Mouse (Mus musculus) c-Kit-positive CD71-positive TER-119-positive erythroid progenitor cells, embryonic 14.5 days (primary cell): ENCODE data around the gene Kctd15.

Experiments
- DNase-seq: peaks from one replicate; pipeline ENCODE4 v3.0.0-alpha.2; 2013; ENCODE audit warnings: low spot score

Kctd15 gene

GRCm38 (mm10) chr7:34663145-34663544 is 6.6 kb upstream of the Kctd15 start:
- DNase-seq, result no peak

GRCm38 (mm10) chr7:34662227-34662626 is 5.7 kb upstream of the Kctd15 start:
- DNase-seq, result no peak

GRCm38 (mm10) chr7:34659386-34660085 is 3.0 kb upstream of the Kctd15 start:
- DNase-seq, result no peak

- DNase-seq, result no peak
Observed at GRCm38 (mm10) chr7:34655086-34655839, 1.3 kb downstream of the Kctd15 start.

GRCm38 (mm10) chr7:34654441-34655085 is 2.0 kb downstream of the Kctd15 start:
- DNase-seq, result no peak

- no peak for DNase-seq
Observed at GRCm38 (mm10) chr7:34653731-34654440, 2.6 kb downstream of the Kctd15 start.

GRCm38 (mm10) chr7:34652751-34653502 is 3.6 kb downstream of the Kctd15 start:
- DNase-seq, result no peak

- no peak for DNase-seq
Observed at GRCm38 (mm10) chr7:34651381-34651780, 5.2 kb downstream of the Kctd15 start.

GRCm38 (mm10) chr7:34647052-34647451 is 9.5 kb downstream of the Kctd15 start:
- no peak for DNase-seq

- no peak for DNase-seq
Observed at GRCm38 (mm10) chr7:34646144-34646795, 10.3 kb downstream of the Kctd15 start.

GRCm38 (mm10) chr7:34645623-34646022 is 10.9 kb downstream of the Kctd15 start:
- DNase-seq, result no peak

- DNase-seq, result no peak
Observed at GRCm38 (mm10) chr7:34644591-34644990, 11.9 kb downstream of the Kctd15 start.

- DNase-seq, result no peak
Observed at GRCm38 (mm10) chr7:34643329-34643728, 13.2 kb downstream of the Kctd15 start.

GRCm38 (mm10) chr7:34641968-34642367 is 14.6 kb downstream of the Kctd15 start:
- no peak for DNase-seq

GRCm38 (mm10) chr7:34639798-34640197 is 16.7 kb downstream of the Kctd15 start:
- DNase-seq, result no peak

- no peak for DNase-seq
Observed at GRCm38 (mm10) chr7:34636661-34637060, 19.9 kb downstream of the Kctd15 start.

GRCm38 (mm10) chr7:34632966-34633742 is 23.4 kb downstream of the Kctd15 start:
- DNase-seq, result no peak

- DNase-seq, result no peak
Observed at GRCm38 (mm10) chr7:34630211-34631085, 26.1 kb downstream of the Kctd15 start.

- DNase-seq, result no peak
Observed at GRCm38 (mm10) chr7:34629702-34630210, 26.8 kb downstream of the Kctd15 start.
